Comparison of ENCODE assay signal across 18 mouse cellular contexts in genomic region chr10:121394789-121395325, GRCm38 (mm10). TPM values are rescaled to one million over a fixed set of nuclear protein-coding genes. Genes with fewer than 3 reads are reported as not detected.
DNase-seq lines count a peak whose midpoint lies in the region; ATAC-seq and TF ChIP-seq lines count a peak whose summit lies in the region.
"Had no signal": no experiment of that assay in that cellular context is flagged by ENCODE, and none has a peak within 500 bp of the region (broad histone marks: within the 10 kb centered on the region; RNA-seq: fewer than 3 reads in every experiment).

No protein-coding gene starts in this region.

- H3K36me3 ChIP-seq in kidney, adult 2 months (ENCODE audit: control insufficient read depth, insufficient read depth, low read length): peaks cover 8% of the 10 kb centered on the region
- H3K36me3 ChIP-seq in kidney, embryonic 16.5 days (ENCODE audit: insufficient read depth, low read length): peaks cover 56% of the 10 kb centered on the region
- H3K36me3 ChIP-seq in lung, postnatal 0 days (ENCODE audit: insufficient read depth, low read length): peaks cover 30% of the 10 kb centered on the region
- H3K36me3 ChIP-seq in embryonic facial prominence, embryonic 15.5 days: peaks cover 62% of the 10 kb centered on the region

- no peaks in the 10 kb centered on the region for H3K9me3 ChIP-seq in kidney, embryonic 16.5 days (ENCODE audit: low read length)
- no peaks in the 10 kb centered on the region for H3K9me3 ChIP-seq in lung, postnatal 0 days (ENCODE audit: low read length)
- H3K9me3 ChIP-seq in embryonic facial prominence, embryonic 15.5 days (replicated peaks): no peaks in the 10 kb centered on the region
- H3K9me3 ChIP-seq: forebrain, embryonic 13.5 days; hindbrain, embryonic 10.5 days; liver, embryonic 12.5 days; midbrain, embryonic 10.5 days; neural tube, embryonic 15.5 days had no signal

- 68% methylated on average over 18 of the region's 18 CpGs for whole genome bisulfite sequencing in kidney, adult 2 months
- WGBS in kidney, embryonic 16.5 days: 73% methylated on average over 18 of the region's 18 CpGs
- WGBS in lung, postnatal 0 days: 46% methylated on average over 18 of the region's 18 CpGs
- 58% methylated on average over 18 of the region's 18 CpGs for WGBS in embryonic facial prominence, embryonic 15.5 days

- TF ChIP-seq POLR2A in kidney, adult 2 months (IDR thresholded peaks at IDR 0.05; ENCODE audit: low read depth, low read length): no peak

- no peak overlapping the region for H3K27ac ChIP-seq in kidney, adult 2 months (ENCODE audit: insufficient read depth, low read depth, low read length)
- no peak overlapping the region for H3K27ac ChIP-seq in kidney, embryonic 16.5 days (ENCODE audit: low read length)
- no peak overlapping the region for H3K27ac ChIP-seq in lung, postnatal 0 days (ENCODE audit: low read length)
- peak overlapping the region; percentile 68 for H3K27ac ChIP-seq in embryonic facial prominence, embryonic 15.5 days (replicated peaks)
- H3K27ac ChIP-seq: forebrain, embryonic 13.5 days; hindbrain, embryonic 10.5 days; liver, embryonic 12.5 days; midbrain, embryonic 10.5 days had no signal

- no peak overlapping the region for H3K4me2 ChIP-seq in kidney, embryonic 16.5 days (replicated peaks; ENCODE audit: low read depth, low read length)
- no peak overlapping the region for H3K4me2 ChIP-seq in lung, postnatal 0 days (replicated peaks; ENCODE audit: low read depth, low read length)
- H3K4me2 ChIP-seq in embryonic facial prominence, embryonic 15.5 days (replicated peaks): no peak overlapping the region; the same call in 1 of the 2 replicates
- H3K4me2 ChIP-seq: forebrain, embryonic 13.5 days; liver, embryonic 12.5 days; neural tube, embryonic 15.5 days had no signal

- no peaks in the 10 kb centered on the region for H3K27me3 ChIP-seq in kidney, adult 2 months (replicated peaks; ENCODE audit: control insufficient read depth, insufficient read depth, low read length)
- H3K27me3 ChIP-seq in kidney, embryonic 16.5 days (ENCODE audit: insufficient read depth, low read length): no peaks in the 10 kb centered on the region
- H3K27me3 ChIP-seq in lung, postnatal 0 days (replicated peaks; ENCODE audit: insufficient read depth, low read length): no peaks in the 10 kb centered on the region
- H3K27me3 ChIP-seq in embryonic facial prominence, embryonic 15.5 days: no peaks in the 10 kb centered on the region
- H3K27me3 ChIP-seq: forebrain, embryonic 13.5 days; liver, embryonic 12.5 days; neural tube, embryonic 15.5 days had no signal

- no peak overlapping the region for H3K4me3 ChIP-seq in kidney, adult 2 months (ENCODE audit: insufficient read depth, low read depth, low read length)
- no peak overlapping the region for H3K4me3 ChIP-seq in kidney, embryonic 16.5 days (ENCODE audit: low read length)
- no peak overlapping the region for H3K4me3 ChIP-seq in lung, postnatal 0 days (ENCODE audit: low read depth, low read length)
- H3K4me3 ChIP-seq in embryonic facial prominence, embryonic 15.5 days (replicated peaks): no peak overlapping the region
- H3K4me3 ChIP-seq: forebrain, embryonic 13.5 days; hindbrain, embryonic 10.5 days; liver, embryonic 12.5 days; midbrain, embryonic 10.5 days; neural tube, embryonic 15.5 days had no signal

- H3K4me1 ChIP-seq in kidney, adult 2 months (ENCODE audit: control insufficient read depth, insufficient read depth, low read length): no peaks in the 10 kb centered on the region
- no peaks in the 10 kb centered on the region for H3K4me1 ChIP-seq in kidney, embryonic 16.5 days (ENCODE audit: insufficient read depth, low read length)
- no peaks in the 10 kb centered on the region for H3K4me1 ChIP-seq in lung, postnatal 0 days (ENCODE audit: insufficient read depth, low read depth, low read length)
- peaks cover 22% of the 10 kb centered on the region for H3K4me1 ChIP-seq in embryonic facial prominence, embryonic 15.5 days
- H3K4me1 ChIP-seq: forebrain, embryonic 13.5 days; liver, embryonic 12.5 days; midbrain, embryonic 10.5 days had no signal

- no peak for TF ChIP-seq EP300 in lung, postnatal 0 days (IDR thresholded peaks at IDR 0.05)

- H3K9ac ChIP-seq in kidney, embryonic 16.5 days (replicated peaks; ENCODE audit: low read length): no peak overlapping the region
- no peak overlapping the region for H3K9ac ChIP-seq in lung, postnatal 0 days (replicated peaks; ENCODE audit: low read depth)
- H3K9ac ChIP-seq in embryonic facial prominence, embryonic 15.5 days: no peak overlapping the region
- H3K9ac ChIP-seq: forebrain, embryonic 13.5 days; liver, embryonic 12.5 days; neural tube, embryonic 15.5 days had no signal

- DNase-seq in adrenal gland, adult (ENCODE audit: inconsistent age in 2 of 2, low spot score in 1 of 2): peak; percentile 45 to 80
- DNase-seq in adrenal gland, postnatal 4 days (ENCODE audit: low spot score in 2 of 2): no peak
- peak; percentile 34 for DNase-seq in kidney, adult 2 months
- DNase-seq in lung, postnatal 0 days (ENCODE audit: low spot score): peak; percentile 53
- DNase-seq in lung, postnatal 25 days (ENCODE audit: low spot score): no peak
- DNase-seq in cerebellum, postnatal 4 days (ENCODE audit: low spot score in 2 of 2): no peak
- DNase-seq: cerebellum, adult 11 months; cerebellum, adult 9-11 months; lung, adult 2 months; thymus, adult 18-20 months; thymus, postnatal 36 days had no signal

- ATAC-seq in kidney, embryonic 16.5 days (ENCODE audit: low FRiP score, low TSS enrichment): no peak
- ATAC-seq in lung, postnatal 0 days: no peak
- no peak for ATAC-seq in embryonic facial prominence, embryonic 15.5 days (ENCODE audit: insufficient number of reproducible peaks, low FRiP score, low TSS enrichment, low read depth)
- ATAC-seq: forebrain, embryonic 13.5 days; liver, embryonic 12.5 days had no signal

- no peak for TF ChIP-seq CTCF in kidney, adult 2 months (conservative IDR thresholded peaks at IDR 0.05; ENCODE audit: insufficient read depth, insufficient read length, low read depth, low read length)
- TF ChIP-seq CTCF in lung, postnatal 0 days (IDR thresholded peaks at IDR 0.05): no peak

RNA-seq across cellular contexts. Expression of gene Gns, which starts 30.0 kb away (rescaled TPM):
- 100 to 1,000 TPM; 121 to 130 TPM for total RNA-seq in adrenal gland, postnatal 4 days (2021)
- polyA plus RNA-seq in kidney, adult 2 months (2012; rRNA removed): 128 and 160 TPM in 2 replicates
- polyA plus RNA-seq in kidney, embryonic 16.5 days (2015; fragmentation: Nextera tagmentation; extraction: Ambion mirVana): 52.4 and 58.5 TPM in 2 replicates
- polyA plus RNA-seq in lung, postnatal 0 days (2015; fragmentation: Nextera tagmentation; extraction: Ambion mirVana): 40.8 and 41.4 TPM in 2 replicates
- polyA plus RNA-seq in embryonic facial prominence, embryonic 15.5 days (2015; fragmentation: Nextera tagmentation; extraction: Ambion mirVana): 51.3 and 52.1 TPM in 2 replicates

RNA-seq across cellular contexts. Expression of gene Tbc1d30, which starts 43.8 kb away (rescaled TPM):
- 1 to 10 TPM; 3.8 to 7.1 TPM for total RNA-seq in adrenal gland, postnatal 4 days (2021)
- 1.0 and 1.2 TPM in 2 replicates for polyA plus RNA-seq in kidney, adult 2 months (2012; rRNA removed)
- polyA plus RNA-seq in kidney, embryonic 16.5 days (2015; fragmentation: Nextera tagmentation; extraction: Ambion mirVana): 0.80 and 0.95 TPM in 2 replicates
- polyA plus RNA-seq in lung, postnatal 0 days (2015; fragmentation: Nextera tagmentation; extraction: Ambion mirVana): 4.2 and 4.4 TPM in 2 replicates
- polyA plus RNA-seq in embryonic facial prominence, embryonic 15.5 days (2015; fragmentation: Nextera tagmentation; extraction: Ambion mirVana): 1.7 and 2.6 TPM in 2 replicates

Comparison
In these comparisons a context has a peak if more than half of its experiments do, and no peak if none do; other contexts are left out.
1. DNase-seq: peak in adrenal gland, adult (2 of 2), kidney, adult 2 months (single experiment) and lung, postnatal 0 days (single experiment); none in adrenal gland, postnatal 4 days (0 of 2), lung, postnatal 25 days (single experiment) and cerebellum, postnatal 4 days (0 of 2).